Mouse (Mus musculus) hindbrain, embryonic 16.5 days (tissue): Measurements from ENCODE around the gene Ackr3. TPM values are rescaled to one million over a fixed set of nuclear protein-coding genes. Genes with fewer than 3 reads are reported as not detected.

ENCODE experiments used
- ATAC-seq: fragments of 200-750 bp; cut with Nextera tagmentation; 2 replicates; pipeline ENCODE4 v1.8.0; 2017; ENCODE audit warnings: moderate TSS enrichment, moderate library complexity
- H3K27ac ChIP-seq: fragments of 300-500 bp; sonication (generic); 2 replicates; pipeline ENCODE4 v1.5.1; 2014; ENCODE audit warnings: low read depth, mild to moderate bottlenecking, control low read depth, low read length, moderate library complexity
- H3K27me3 ChIP-seq: fragments of 300-500 bp; sonication (generic); replicated peaks from 2 replicates; pipeline ENCODE4 v1.6.1; 2014; ENCODE audit warnings: low read length; ENCODE audit not compliant: control insufficient read depth, insufficient read depth
- H3K36me3 ChIP-seq: fragments of 300-500 bp; sonication (generic); 2 replicates; pipeline ENCODE4 v1.6.1; 2014; ENCODE audit warnings: mild to moderate bottlenecking, low read length, moderate library complexity, mixed read lengths; ENCODE audit not compliant: control insufficient read depth, insufficient read depth
- H3K4me1 ChIP-seq: fragments of 300-500 bp; sonication (generic); 2 replicates; pipeline ENCODE4 v1.6.1; 2014; ENCODE audit warnings: low read depth, low read length; ENCODE audit not compliant: control insufficient read depth, insufficient read depth
- H3K4me2 ChIP-seq: fragments of 300-500 bp; sonication (generic); 2 replicates; pipeline ENCODE4 v1.6.1; 2014; ENCODE audit warnings: mild to moderate bottlenecking, low read length, control low read depth, moderate library complexity
- H3K4me3 ChIP-seq: fragments of 300-500 bp; sonication (generic); 2 replicates; pipeline ENCODE4 v1.5.1; 2014; ENCODE audit warnings: mild to moderate bottlenecking, low read length, control low read depth, moderate library complexity
- H3K9ac ChIP-seq: fragments of 300-500 bp; sonication (generic); 2 replicates; pipeline ENCODE4 v1.6.1; 2014; ENCODE audit warnings: low read depth, mild to moderate bottlenecking, control low read depth, low read length, moderate library complexity
- H3K9me3 ChIP-seq: fragments of 300-500 bp; sonication (generic); 2 replicates; pipeline ENCODE4 v1.6.1; 2014; ENCODE audit warnings: mild to moderate bottlenecking, low read length, moderate library complexity; ENCODE audit not compliant: control insufficient read depth
- WGBS: fragments of 180-500 bp; shearing (Covaris S2); extraction: QIAGEN DNeasy Blood & Tissue Kit; methylation state at CpG from one replicate; pipeline ENCODE4 v1.1.7; 2014; 5-methylcytosine and 5-hydroxymethylcytosine counted together
- polyA plus RNA-seq: library from polyadenylated mRNA; unstranded; fragments of >200 nt; fragmentation: Nextera tagmentation; extraction: Ambion mirVana; gene quantifications from 2 replicates; pipeline ENCODE4 v1.2.1, GENCODE M21; 2015

Gene Ackr3
- polyA plus RNA-seq, 1 experiment from 2014 or later = 10.8 TPM

DNA sequence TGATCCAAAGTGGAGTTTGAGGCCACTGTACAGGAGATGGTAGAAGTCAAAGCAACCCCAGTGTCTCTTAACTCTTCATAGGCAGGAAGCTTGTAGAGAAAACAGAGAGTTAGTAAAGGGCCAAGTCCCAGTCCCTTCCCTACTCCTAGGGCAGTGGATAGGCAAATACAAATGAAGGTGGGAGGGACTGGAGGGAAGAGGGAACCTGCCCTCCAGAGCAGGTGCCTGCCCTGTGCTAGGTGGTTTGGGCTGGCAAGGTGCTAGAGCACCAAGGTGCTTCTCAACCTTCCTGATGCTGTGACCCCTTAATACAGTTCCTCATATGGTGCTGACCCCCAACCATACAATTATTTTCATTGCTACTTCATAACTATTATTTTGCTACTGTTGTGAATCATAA, 26.2 kb upstream of the Ackr3 start:
- no peaks in the 10 kb centered on the region for H3K27me3 ChIP-seq

DNA sequence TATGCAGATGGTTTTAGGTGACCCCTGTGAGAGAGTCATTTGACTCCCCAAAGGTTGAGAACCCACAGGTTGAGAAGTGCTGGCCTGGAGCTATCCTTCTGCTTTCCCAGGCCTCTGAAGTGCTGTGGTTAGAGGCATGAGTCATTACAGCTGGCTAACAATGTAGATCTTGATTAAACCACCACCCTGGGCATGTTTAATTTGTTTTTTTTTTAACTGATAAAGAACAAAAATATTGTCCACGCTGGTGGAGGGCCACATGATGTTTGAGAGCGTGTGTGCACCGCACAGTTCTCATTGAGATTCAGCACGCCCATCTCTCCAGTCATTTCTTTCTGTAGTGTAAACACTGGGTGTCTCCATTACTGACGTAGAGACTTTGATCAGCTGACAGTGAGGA, 25.8 kb upstream of the Ackr3 start:
- Histone ChIP-seq H3K4me2 (no peak overlapping the region), H3K9me3 (no peaks in the 10 kb centered on the region), H3K4me3 (no peak overlapping the region), H3K4me1 (peaks cover 6% of the 10 kb centered on the region; the same call in 1 of the 2 replicates), H3K27me3 (no peaks in the 10 kb centered on the region), H3K27ac (no peak overlapping the region), H3K9ac (no peak overlapping the region), H3K36me3 (no peaks in the 10 kb centered on the region)
- no peak for ATAC-seq
- 72% methylated on average over 5 of the region's 5 CpGs for WGBS

More for the DNA sequence above, 26.2 kb upstream of the Ackr3 start:
- ATAC-seq = no peak
- Histone ChIP-seq H3K9me3 (no peaks in the 10 kb centered on the region), H3K4me3 (no peak overlapping the region), H3K9ac (no peak overlapping the region), H3K4me2 (no peak overlapping the region), H3K36me3 (no peaks in the 10 kb centered on the region), H3K4me1 (peaks cover 6% of the 10 kb centered on the region; the same call in 1 of the 2 replicates), H3K27ac (no peak overlapping the region)

- no peak for ATAC-seq
- Histone ChIP-seq H3K4me1 (no peaks in the 10 kb centered on the region), H3K9me3 (no peaks in the 10 kb centered on the region), H3K27me3 (no peaks in the 10 kb centered on the region), H3K27ac (no peak overlapping the region), H3K4me3 (no peak overlapping the region), H3K9ac (no peak overlapping the region), H3K36me3 (no peaks in the 10 kb centered on the region), H3K4me2 (no peak overlapping the region)
- 81% methylated on average over 7 of the region's 7 CpGs for WGBS
Observed at GRCm38 (mm10) chr1:90180479-90180878, 23.3 kb upstream of the Ackr3 start.

DNA sequence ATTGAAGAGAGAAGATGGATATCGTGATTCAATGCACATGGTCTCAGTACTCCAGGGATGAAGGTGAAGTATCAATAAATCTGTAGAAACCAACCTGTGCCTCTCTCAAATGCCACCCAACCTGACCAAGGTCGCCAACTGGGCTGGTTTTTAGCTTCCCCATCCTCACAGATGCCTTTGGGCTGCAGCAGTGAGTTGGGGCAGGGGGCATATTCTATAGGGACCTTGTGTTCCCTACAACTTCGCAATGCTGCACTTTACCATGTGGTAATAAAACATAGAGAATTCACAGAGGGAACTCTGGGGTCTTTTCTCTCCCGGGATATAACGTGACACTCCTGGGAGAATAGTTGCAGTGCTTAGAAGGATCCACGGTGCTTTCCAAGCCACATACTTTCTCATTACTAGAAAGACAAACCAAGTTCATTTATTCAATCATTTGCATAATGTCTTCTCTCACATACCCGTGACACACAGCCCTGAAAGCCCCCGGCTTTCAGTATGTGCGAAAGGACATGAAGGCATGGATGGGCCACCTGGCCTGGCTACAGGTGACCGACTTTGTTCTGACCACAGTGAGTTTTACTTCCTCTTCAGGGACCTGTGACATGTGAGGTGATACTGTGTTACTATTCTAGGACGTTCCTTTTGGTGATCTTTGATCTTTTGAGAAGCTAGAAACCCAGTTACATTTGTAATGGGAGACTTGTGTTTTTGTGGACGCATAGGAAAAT, 22.6 kb upstream of the Ackr3 start:
- no peak overlapping the region for H3K4me3 ChIP-seq
- H3K9me3 ChIP-seq = no peaks in the 10 kb centered on the region
- no peaks in the 10 kb centered on the region for H3K36me3 ChIP-seq
- H3K27ac ChIP-seq = no peak overlapping the region
- no peak overlapping the region for H3K9ac ChIP-seq
- H3K4me2 ChIP-seq = no peak overlapping the region
- no peaks in the 10 kb centered on the region for H3K4me1 ChIP-seq
- no peak for ATAC-seq
- no peaks in the 10 kb centered on the region for H3K27me3 ChIP-seq
- 83% methylated on average over 12 of the region's 12 CpGs for WGBS

DNA sequence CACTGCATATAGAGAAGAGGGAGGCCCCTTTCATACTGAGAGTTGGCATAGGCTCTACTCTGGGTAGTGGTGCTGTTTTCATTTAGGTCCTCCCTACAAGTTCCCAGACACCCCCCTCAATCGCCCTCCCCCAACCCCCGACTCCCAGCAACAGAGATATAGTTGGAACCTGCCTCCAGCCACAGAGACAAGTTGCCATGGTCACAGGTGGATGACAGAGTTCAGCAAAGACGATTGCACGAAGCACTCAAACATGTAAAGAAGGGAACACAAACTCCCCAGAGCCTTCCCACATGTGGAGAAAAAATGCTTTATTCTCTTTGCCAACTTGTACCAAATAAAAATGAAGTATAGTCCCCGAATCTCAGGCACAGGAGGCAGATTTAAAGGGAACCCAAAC, 21.3 kb upstream of the Ackr3 start:
- Histone ChIP-seq H3K4me1 (no peaks in the 10 kb centered on the region), H3K27ac (no peak overlapping the region), H3K4me2 (no peak overlapping the region), H3K27me3 (no peaks in the 10 kb centered on the region), H3K4me3 (no peak overlapping the region), H3K9me3 (no peaks in the 10 kb centered on the region), H3K36me3 (no peaks in the 10 kb centered on the region), H3K9ac (no peak overlapping the region)
- ATAC-seq = no peak
- WGBS = 59% methylated on average over 5 of the region's 5 CpGs

- Histone ChIP-seq H3K9me3 (no peaks in the 10 kb centered on the region), H3K27me3 (no peaks in the 10 kb centered on the region), H3K9ac (no peak overlapping the region), H3K4me2 (no peak overlapping the region), H3K4me1 (no peaks in the 10 kb centered on the region), H3K27ac (no peak overlapping the region), H3K4me3 (no peak overlapping the region), H3K36me3 (no peaks in the 10 kb centered on the region)
- 73% methylated on average over 6 of the region's 6 CpGs for WGBS
- ATAC-seq = no peak
Observed at GRCm38 (mm10) chr1:90183602-90184001, 20.2 kb upstream of the Ackr3 start.

DNA sequence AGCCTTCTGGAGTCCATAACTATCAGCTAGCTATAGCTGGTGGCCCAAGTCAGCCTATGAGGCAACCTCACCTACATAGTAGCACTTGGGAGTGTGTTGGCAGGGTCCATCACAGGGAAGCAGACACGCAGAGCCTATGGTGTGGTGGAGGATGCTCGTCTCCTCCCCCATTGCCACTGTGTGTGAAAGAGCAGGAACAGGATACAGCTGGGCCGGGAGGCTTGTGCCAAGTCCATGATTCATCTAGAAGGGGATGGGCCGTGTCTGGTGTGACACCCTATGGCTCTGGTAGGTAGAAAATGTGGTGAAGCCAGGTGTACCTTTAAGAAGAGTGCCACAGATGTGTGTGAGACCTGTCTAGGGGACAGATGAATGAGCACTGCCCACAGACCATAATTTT, 17.6 kb upstream of the Ackr3 start:
- no peaks in the 10 kb centered on the region for H3K9me3 ChIP-seq
- no peak overlapping the region for H3K4me3 ChIP-seq
- H3K4me2 ChIP-seq = no peak overlapping the region
- no peak overlapping the region for H3K9ac ChIP-seq
- ATAC-seq = no peak
- H3K27ac ChIP-seq = no peak overlapping the region
- H3K4me1 ChIP-seq = no peaks in the 10 kb centered on the region
- no peaks in the 10 kb centered on the region for H3K36me3 ChIP-seq
- 94% methylated on average over 4 of the region's 4 CpGs for WGBS
- H3K27me3 ChIP-seq = no peaks in the 10 kb centered on the region

DNA sequence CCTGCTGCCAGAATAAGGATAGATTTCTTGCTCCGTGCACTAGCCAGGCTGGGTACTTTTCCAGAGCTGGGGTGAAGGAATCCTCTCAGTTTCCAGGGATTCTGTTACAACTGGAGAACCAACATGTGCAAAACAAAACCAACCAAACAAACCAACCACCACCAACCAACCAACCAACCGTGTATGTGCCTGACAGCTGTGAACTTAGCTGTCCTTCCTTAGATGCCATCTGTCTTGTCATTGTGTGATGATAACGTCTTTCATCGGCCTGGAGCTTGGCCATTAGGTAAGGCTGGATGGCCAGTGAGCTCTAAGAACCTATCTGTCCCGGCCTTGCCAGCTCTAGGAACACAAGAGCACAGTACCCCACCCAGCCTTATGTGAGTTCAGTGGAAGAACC, 16.9 kb upstream of the Ackr3 start:
- no peak overlapping the region for H3K4me2 ChIP-seq
- H3K27ac ChIP-seq = no peak overlapping the region
- no peak overlapping the region for H3K4me3 ChIP-seq
- no peaks in the 10 kb centered on the region for H3K4me1 ChIP-seq
- no peak for ATAC-seq
- H3K9me3 ChIP-seq = no peaks in the 10 kb centered on the region
- H3K9ac ChIP-seq = no peak overlapping the region
- H3K36me3 ChIP-seq = no peaks in the 10 kb centered on the region
- 88% methylated on average over 5 of the region's 5 CpGs for WGBS
- H3K27me3 ChIP-seq = no peaks in the 10 kb centered on the region

GRCm38 (mm10) chr1:90189046-90189445, 14.7 kb upstream of the Ackr3 start:
- no peaks in the 10 kb centered on the region for H3K36me3 ChIP-seq
- H3K4me1 ChIP-seq = no peaks in the 10 kb centered on the region
- H3K4me3 ChIP-seq = no peak overlapping the region
- no peak for ATAC-seq
- H3K9me3 ChIP-seq = no peaks in the 10 kb centered on the region
- WGBS = 34% methylated on average over 6 of the region's 6 CpGs
- H3K27me3 ChIP-seq = no peaks in the 10 kb centered on the region
- no peak overlapping the region for H3K4me2 ChIP-seq
- no peak overlapping the region for H3K9ac ChIP-seq
- H3K27ac ChIP-seq = no peak overlapping the region
